Mouse (Mus musculus): Measurements from ENCODE around the gene Soga1. TPM values are rescaled to one million over a fixed set of nuclear protein-coding genes. Genes with fewer than 3 reads are reported as not detected.

Soga1 gene
- total RNA-seq, 2 experiments from 2014 or later: 11.1 to 12.2 TPM

- intact Hi-C loops (cut with DNase I; ENCODE audit: low total_unique reads): no loop called here
Observed at GRCm38 (mm10) chr2:156967388-156967787, 111.7 kb downstream of the Soga1 start.

More at GRCm38 (mm10) chr2:156967388-156967787, 111.7 kb downstream of the Soga1 start:
- peak; percentile 20 for DNase-seq

Other genes starting within 250 kb of the Soga1 start
- 1 to 10 TPM; 2.9 to 3.1 TPM for gene Tgif2, start 239.2 kb downstream of the Soga1 start, total RNA-seq (2021)
- under 1 TPM; 0.35 to 0.44 TPM for gene 4930518I15Rik, start 221.3 kb downstream of the Soga1 start, total RNA-seq (2021)
- gene Rab5if, start 216.1 kb downstream of the Soga1 start, total RNA-seq (2021): 10 to 100 TPM; 75.1 to 77.1 TPM
- not detected for gene Sla2, start 192.1 kb downstream of the Soga1 start, total RNA-seq (2021)
- 10 to 100 TPM; 23.3 to 25.2 TPM for gene Ndrg3, start 87.2 kb downstream of the Soga1 start, total RNA-seq (2021)
- 1 to 10 TPM; 2.7 to 3.5 TPM for gene Dsn1, start 72.1 kb downstream of the Soga1 start, total RNA-seq (2021)
- gene Tldc2, start 7.8 kb upstream of the Soga1 start, total RNA-seq (2021): not detected
- gene Samhd1, start 56.0 kb upstream of the Soga1 start, total RNA-seq (2021): 10 to 100 TPM; 11.4 to 13.7 TPM
- 1 to 10 TPM; 2.0 to 3.8 TPM for gene Rbl1, start 125.3 kb upstream of the Soga1 start, total RNA-seq (2021)
- 10 to 100 TPM; 78.0 to 90.0 TPM for gene Rpn2, start 199.8 kb upstream of the Soga1 start, total RNA-seq (2021)
- gene Mroh8, start 200.3 kb upstream of the Soga1 start, total RNA-seq (2021): under 1 TPM; 0.27 to 0.55 TPM

All from gastrocnemius, postnatal 14 days (tissue).